Mouse (Mus musculus) bone marrow, adult 2 months (tissue): ENCODE measurements around the gene Nav3.

Source experiments
- CTCF ChIP-seq: fragments of 200-500 bp; IDR thresholded peaks from 2 replicates; pipeline ENCODE4 v1.5.1; 2011; ENCODE audit warnings: low read length, control low read depth; ENCODE audit not compliant: control insufficient read depth, insufficient read depth
- POLR2A ChIP-seq: fragments of 200-500 bp; IDR thresholded peaks from 2 replicates; pipeline ENCODE4 v1.6.1; 2011; ENCODE audit warnings: low read depth, mild to moderate bottlenecking, control low read depth, low read length, borderline replicate concordance; ENCODE audit not compliant: control insufficient read depth

GRCm38 (mm10) chr10:110352148-110352547, 103.9 kb downstream of the Nav3 start:
- no peak for TF ChIP-seq CTCF
- no peak for TF ChIP-seq POLR2A
